Mouse (Mus musculus) ES-E14 (cell line): Measurements from ENCODE around the gene Il2rg.

Source experiments
- CHD2 ChIP-seq: IDR thresholded peaks from 2 replicates; pipeline ENCODE4 v1.6.1; 2014; ENCODE audit warnings: mild to moderate bottlenecking, low read depth, low read length, inconsistent platforms
- ZNF384 ChIP-seq: IDR thresholded peaks from 2 replicates; pipeline ENCODE4 v1.6.1; 2012; ENCODE audit warnings: low read depth, low read length, inconsistent platforms

- TF ChIP-seq ZNF384 (no peak), CHD2 (no peak)
Measured at GRCm38 (mm10) chrX:101268025-101268754, at the start of gene Il2rg.
